Mouse (Mus musculus): ENCODE data around the gene AU022252.
"Not testable (repeated sequence)": the region's sequence is repeated elsewhere in the genome, so short reads cannot be mapped to it uniquely, and the experiment has no call there.

AU022252 gene

GRCm38 (mm10) chr4:119232410-119233255 is at the start of gene AU022252, which contains the start of gene P3h1:
Gene AU022252, minus strand, starts transcription at chr4:119232712.
Gene P3h1, plus strand, starts transcription at chr4:119232915.
- DNase-seq, result peak; percentile 100

- not testable (repeated sequence) for DNase-seq
These were observed 46.3 kb upstream of the AU022252 start for GRCm38 (mm10) chr4:119278784-119279183.

DNA sequence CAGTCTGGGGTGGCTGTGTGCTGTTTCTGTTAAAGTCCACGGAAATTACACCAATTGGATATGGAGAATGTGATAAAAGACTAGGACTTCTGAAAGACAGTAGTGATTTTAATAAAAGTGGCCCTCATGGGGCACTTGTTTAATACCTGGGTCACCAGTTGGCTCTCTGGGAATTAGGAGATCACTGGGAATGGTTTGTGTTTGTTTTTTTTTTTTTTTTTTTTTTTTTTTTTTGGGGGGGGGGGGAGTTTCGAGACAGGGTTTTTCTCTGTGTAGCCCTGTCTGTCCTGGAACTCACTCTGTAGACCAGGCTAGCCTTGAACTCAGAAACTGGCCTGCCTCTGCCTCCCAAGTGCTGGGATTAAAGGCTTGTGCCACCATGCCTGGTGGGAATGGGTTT is 43.2 kb upstream of the AU022252 start:
- DNase-seq, result no peak

- no peak for DNase-seq
These were observed 42.7 kb upstream of the AU022252 start for GRCm38 (mm10) chr4:119275226-119275625.

DNA sequence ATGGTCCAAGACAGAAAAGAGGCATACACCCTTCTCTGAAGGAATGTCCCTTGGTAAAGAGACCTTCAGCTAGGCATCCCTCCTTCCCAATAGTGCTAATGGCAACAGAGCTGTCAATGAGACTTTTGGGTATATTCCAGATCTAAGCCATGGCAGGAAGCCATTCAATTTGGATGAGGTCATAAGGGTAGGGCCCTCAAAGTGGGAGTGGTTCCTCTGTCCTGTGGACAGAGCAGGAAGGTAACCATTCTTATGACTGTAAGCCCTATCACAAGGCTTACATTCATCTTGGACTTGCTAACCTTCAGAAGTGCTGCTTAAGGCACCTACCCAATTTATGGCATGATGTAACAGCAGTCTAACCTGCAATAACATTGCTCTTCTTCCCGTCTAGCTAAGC is 42.1 kb upstream of the AU022252 start:
- DNase-seq, result no peak

GRCm38 (mm10) chr4:119266606-119267005 is 34.1 kb upstream of the AU022252 start:
- no peak for DNase-seq

- no peak for DNase-seq
These were observed 30.9 kb upstream of the AU022252 start for GRCm38 (mm10) chr4:119263459-119263858.

- DNase-seq, result no peak
These were observed 30.0 kb upstream of the AU022252 start for GRCm38 (mm10) chr4:119262483-119262882.

DNA sequence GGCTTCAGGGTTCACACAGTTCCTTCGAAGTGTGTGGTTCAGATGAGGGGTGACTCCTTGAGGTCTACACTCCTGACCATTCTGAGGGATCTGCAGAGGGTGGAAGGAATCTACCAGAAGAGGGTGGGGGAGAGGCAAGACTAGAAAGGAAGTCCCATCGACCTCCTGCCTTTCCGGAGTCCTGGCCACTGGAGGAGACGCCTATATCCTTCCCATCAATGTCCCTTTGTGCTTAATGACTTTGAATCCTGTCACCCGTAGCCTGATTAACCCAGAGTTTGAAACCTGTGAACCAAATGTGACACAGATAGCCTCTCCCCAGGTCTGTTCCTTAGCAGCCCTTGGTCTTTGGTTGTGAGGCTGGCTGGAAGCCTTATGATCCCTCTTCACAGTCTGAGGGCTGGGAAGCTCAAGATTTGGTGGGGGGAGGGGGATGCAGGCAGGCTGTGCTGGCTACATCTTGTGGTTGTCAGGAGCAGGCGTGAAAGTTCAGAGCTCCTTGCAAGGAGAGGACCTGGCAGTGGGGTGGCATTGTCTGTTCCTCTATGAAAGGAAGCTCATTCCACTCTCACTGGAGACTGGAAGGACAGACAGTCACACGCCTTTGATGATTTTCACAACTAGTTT is 28.7 kb upstream of the AU022252 start:
- no peak for DNase-seq

DNA sequence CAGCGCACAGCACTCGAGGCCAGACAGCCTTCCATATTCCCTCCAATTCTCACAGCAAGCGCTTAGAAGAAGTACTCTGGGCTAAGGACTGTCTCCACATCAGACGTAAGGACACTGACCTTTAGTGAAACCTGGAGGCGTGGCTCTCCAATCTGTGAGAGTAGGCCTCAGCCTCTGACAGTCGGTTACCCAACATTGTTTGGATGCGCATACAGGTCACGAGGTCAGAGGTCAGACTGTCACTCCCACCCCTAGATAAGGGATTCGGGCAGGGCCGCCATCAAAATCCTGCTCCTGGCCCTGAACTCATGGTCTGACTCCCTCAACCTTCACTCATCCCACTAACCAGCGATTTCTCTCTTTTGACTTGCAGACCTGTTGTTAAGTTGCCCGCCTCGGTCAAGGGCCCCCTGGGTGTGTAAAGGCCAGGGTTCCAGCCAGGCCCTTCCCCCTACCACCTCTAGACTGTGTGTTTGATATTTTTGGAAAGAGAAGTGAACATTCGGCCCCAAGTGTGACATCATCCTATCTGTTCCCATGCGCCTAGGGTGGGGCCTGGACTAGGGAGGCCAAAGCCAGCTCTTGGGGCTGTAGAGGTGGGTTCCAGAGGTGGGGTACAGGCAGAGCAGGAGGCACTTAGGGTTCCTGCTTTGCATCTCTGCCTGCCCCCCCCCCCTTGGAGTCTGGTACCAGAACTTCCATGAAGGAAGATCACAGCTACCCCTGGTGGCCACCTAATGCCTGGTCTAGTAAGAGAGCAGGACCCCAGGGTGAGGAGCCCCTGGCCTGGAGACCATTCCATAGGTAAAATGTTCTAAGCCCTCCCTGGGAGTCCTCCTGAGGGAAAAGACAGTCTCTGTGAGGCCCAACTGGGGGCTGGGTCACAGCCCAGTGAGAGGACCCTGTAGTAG is 27.1 kb upstream of the AU022252 start:
- no peak for DNase-seq

- DNase-seq, result no peak
These were observed 24.6 kb upstream of the AU022252 start for GRCm38 (mm10) chr4:119257083-119257482.

DNA sequence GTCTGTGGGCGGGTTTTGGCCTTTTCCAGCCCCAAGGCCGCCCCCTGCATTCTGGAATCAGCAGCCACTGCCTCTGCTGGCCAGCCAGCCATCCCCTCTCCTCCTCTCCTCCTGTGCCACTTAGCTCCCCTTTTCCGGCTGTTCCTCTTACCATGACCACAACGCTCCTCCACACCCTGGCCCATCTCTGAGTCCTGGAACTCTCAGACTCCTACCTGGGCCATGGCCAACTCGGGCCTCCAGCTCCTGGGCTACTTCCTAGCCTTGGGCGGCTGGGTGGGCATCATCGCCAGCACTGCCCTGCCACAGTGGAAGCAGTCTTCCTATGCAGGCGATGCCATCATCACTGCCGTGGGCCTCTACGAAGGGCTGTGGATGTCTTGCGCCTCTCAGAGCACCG is 22.8 kb upstream of the AU022252 start, which contains the start of gene Cldn19:
Cldn19 (plus strand) TSS at position 64 of the 400 bp plus-strand sequence.
- DNase-seq, result no peak

DNA sequence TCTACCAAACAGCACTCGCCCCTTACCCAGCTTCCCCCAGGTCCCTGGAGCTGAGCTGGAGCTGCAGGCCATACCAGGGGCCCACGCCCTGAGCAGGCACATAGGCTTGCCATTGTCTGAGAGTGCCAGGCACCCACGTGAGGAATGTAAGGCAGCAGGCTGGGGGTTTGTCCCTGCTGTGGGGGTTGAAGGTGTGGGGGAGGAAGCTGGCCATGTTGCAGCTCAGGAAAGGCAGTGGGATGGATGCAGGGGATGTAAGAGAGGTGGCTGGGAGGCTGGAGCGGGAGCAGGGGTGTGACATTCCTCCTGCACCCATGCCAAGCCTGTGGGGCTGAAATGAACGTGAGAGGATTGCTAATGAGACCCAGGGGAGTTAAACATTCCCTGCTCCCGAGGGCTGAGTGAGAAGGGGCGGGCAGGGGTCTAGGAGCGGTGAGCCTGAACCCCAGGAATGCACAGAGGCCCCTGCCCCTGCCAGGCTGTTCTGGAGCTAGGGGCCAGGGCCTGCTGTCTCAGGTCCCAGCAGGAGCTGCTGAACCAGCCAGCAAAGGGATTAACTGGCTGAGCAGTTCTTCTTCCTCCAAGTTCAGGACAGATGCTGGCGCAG is 21.6 kb upstream of the AU022252 start:
- peak; percentile 66 for DNase-seq

- no peak for DNase-seq
These were observed 19.7 kb upstream of the AU022252 start for GRCm38 (mm10) chr4:119252025-119252808.

DNA sequence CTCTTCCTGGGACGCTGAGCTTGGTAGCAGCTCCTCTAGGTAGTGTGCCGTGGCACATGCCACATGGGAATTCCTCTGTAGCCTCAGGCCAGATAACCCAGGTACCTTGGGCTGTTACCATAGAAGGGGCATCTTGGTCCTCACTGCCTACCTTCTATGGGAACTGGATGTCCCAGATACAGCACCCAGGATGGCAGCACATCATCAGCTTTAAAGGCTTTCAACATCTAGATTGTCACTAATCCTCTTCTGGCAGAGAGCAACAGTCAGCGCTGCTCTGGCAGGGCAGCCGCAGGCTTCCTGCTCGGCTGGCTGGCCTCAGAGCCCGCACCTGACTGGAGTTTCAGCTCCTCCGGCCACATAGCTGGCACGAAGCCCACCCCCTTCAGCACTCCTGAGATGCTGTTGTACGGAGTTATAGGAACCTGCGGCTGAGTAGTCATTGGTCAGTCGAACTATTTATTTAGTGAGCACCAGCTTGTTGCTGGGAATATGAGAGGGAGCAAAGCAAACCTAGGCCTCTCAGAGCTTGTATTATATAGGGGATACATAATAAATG is 16.0 kb upstream of the AU022252 start:
- no peak for DNase-seq

DNA sequence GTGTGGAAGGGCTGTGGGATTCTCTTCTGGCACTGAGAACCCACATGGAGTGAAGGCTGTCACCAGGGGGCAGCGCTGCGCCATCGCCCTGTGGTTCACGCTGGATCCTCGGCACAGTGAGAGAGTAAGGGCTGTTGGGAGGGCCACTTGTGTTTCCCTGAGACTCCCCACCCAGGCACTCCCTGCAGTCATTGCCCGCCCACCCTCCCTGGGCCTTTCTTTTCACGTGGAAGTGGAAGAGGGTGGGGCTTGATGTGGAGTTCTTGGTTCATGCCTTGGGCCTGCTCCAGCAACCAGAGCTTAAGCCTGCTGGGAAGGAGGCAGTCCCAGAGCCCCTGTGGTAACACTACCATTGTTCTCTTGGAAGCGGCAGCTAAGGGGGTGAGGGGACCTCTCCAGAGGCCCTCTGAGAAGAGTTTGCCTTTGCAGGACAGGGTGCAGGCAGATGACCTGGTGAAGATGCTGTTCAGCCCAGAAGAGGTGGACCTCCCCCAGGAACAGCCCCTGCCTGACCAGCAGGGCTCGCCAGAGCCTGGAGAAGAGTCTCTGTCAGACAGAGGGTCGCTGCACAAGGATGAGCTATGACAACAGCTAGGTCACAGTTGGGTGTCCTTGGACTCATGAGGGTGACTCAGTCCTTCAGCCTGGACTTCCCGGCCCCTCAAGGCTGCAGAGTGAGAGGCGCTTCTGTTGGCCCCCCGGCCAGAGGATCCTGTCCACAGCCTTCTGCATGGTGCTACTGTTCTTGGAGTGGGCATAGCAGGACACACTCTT is 15.1 kb upstream of the AU022252 start:
- peak; percentile 79 for DNase-seq

- no peak for DNase-seq
These were observed 14.2 kb upstream of the AU022252 start for GRCm38 (mm10) chr4:119246688-119247225.

DNA sequence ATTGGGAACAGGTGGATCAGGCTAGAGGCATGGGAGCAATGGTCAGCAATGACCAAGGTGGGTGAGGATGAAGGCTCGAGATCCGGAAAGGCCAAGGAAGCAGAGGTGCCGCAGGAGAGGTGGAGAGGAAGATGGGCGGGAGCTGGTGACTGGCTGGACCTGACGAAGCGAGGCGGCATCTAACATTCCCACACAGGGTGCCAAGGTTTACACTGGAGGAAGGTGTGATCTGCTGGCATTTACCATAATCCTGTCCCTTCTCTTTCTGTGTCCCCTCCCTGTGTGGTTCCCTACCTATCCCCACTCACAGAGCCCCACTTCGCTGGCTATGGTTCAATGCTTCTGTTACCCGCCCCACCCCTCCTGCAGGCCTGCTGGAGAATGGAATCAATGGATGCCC is 13.4 kb upstream of the AU022252 start:
- DNase-seq, result no peak

- no peak for DNase-seq
These were observed 13.0 kb upstream of the AU022252 start for GRCm38 (mm10) chr4:119245556-119245955.

All from retina, postnatal 1 day (tissue).